Mouse (Mus musculus) cerebellum, adult 2 months (tissue): Measurements from ENCODE around the gene Zfp362. TPM values are rescaled to one million over a fixed set of nuclear protein-coding genes. Genes with fewer than 3 reads are reported as not detected.

Source experiments
- DNase-seq, 2 experiments: peaks; one replicate each; pipeline ENCODE4 v3.0.0; 2021
- H3K27ac ChIP-seq: fragments of 200-500 bp; 2 replicates; pipeline ENCODE4 v1.5.1; 2012; ENCODE audit warnings: low read length, control low read depth, inconsistent platforms; ENCODE audit not compliant: insufficient read depth
- H3K27me3 ChIP-seq: fragments of 200-500 bp; 2 replicates; pipeline ENCODE4 v1.6.1; 2012; ENCODE audit warnings: inconsistent platforms, mild to moderate bottlenecking, low read length, moderate library complexity; ENCODE audit not compliant: control insufficient read depth, insufficient read depth
- H3K4me1 ChIP-seq: fragments of 200-500 bp; 2 replicates; pipeline ENCODE4 v1.6.1; 2011; ENCODE audit warnings: low read length; ENCODE audit not compliant: control insufficient read depth, insufficient read depth
- H3K4me3 ChIP-seq: fragments of 200-500 bp; replicated peaks from 2 replicates; pipeline ENCODE3; 2011; ENCODE audit warnings: mild to moderate bottlenecking, low read depth, low read length, control low read depth; ENCODE audit not compliant: insufficient read depth
- CTCF ChIP-seq: fragments of 200-500 bp; IDR thresholded peaks from 2 replicates; pipeline ENCODE4 v1.5.1; 2011; ENCODE audit warnings: low read depth, mild to moderate bottlenecking, control low read depth, low read length, moderate library complexity, borderline replicate concordance; ENCODE audit not compliant: insufficient read depth
- POLR2A ChIP-seq: fragments of 200-500 bp; IDR thresholded peaks from 2 replicates; pipeline ENCODE4 v1.6.1; 2011; ENCODE audit warnings: low read length, control low read depth, borderline replicate concordance; ENCODE audit not compliant: insufficient read depth
- WGBS: fragments of 180-500 bp; shearing (Covaris S2); methylation state at CpG from one replicate; pipeline ENCODE4 v1.1.7; 2018; 5-methylcytosine and 5-hydroxymethylcytosine counted together
- polyA plus RNA-seq: library from polyadenylated mRNA; depleted of rRNA; stranded (reverse); fragments of >200 nt; gene quantifications from 2 replicates; pipeline ENCODE4 v1.2.3, GENCODE M21; 2012

Gene Zfp362
- polyA plus RNA-seq, 1 experiment, result 24.8 TPM

DNA sequence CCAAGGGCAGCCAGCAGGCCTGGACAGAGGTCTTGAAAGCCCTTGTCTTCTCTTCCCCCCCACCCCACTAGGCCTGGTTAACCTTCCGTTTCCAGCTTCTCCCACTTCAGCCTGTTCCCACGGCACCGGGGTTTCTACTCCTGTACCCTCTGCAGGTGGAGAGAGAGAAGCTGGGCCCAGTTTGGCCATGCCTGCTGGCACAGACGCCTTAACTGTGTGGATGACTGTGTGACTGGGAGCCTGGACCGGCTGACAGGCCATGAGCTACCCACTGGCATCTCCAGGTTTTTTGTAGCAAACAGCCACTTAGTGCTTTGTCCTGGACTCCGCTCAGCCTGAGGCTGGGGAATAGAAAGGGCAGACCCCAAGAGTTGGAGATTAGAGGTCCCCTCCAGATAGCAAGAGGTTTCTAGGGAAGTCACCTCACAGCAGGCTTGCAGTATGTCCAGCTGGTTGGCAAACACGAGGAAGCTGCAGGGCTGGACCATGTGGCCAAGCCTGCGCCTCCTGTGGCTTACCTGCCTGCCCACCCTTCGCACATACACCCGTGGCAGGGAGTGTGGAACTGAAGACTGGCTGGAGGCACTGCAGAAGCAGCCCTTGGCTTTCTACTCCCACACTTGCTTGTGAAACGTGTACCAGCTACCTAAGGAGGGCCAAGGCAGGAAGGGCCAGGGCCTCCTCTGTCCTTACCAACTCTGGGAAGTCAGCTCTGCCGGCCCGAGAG, 53.7 kb downstream of the Zfp362 start:
- WGBS, result 18% methylated on average over 13 of the region's 13 CpGs
- peaks cover 56% of the 10 kb centered on the region for H3K4me1 ChIP-seq
- H3K4me3 ChIP-seq, result no peak overlapping the region
- H3K27me3 ChIP-seq, result no peaks in the 10 kb centered on the region
- DNase-seq, result peak; percentile 62 to 63
- peak overlapping the region; percentile 16 for H3K27ac ChIP-seq
- TF ChIP-seq POLR2A, result no peak
- no peak for TF ChIP-seq CTCF

DNA sequence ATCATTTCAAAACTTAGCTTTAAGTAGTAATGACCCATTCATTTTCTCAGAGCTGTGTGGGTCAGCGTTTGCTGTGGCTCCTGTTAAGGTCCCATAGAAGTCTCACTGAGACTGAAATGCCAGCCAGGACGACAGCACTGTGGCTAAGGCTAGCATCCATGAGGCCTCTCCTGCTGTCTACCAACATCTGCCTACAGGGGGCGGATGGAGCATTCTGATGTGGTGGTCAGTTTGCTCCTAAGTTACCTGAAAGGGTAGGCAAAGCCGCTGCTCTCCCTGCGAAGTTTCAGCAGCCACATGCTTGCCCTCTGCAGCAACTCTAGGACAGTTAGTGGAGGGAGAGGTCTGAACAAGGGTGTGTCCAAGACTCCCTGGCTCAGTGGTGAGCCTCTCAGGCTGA, 54.8 kb downstream of the Zfp362 start:
- peak overlapping the region; percentile 41; the same call in 1 of the 2 replicates for H3K27ac ChIP-seq
- 56% methylated on average over 5 of the region's 5 CpGs for WGBS
- DNase-seq, result no peak

DNA sequence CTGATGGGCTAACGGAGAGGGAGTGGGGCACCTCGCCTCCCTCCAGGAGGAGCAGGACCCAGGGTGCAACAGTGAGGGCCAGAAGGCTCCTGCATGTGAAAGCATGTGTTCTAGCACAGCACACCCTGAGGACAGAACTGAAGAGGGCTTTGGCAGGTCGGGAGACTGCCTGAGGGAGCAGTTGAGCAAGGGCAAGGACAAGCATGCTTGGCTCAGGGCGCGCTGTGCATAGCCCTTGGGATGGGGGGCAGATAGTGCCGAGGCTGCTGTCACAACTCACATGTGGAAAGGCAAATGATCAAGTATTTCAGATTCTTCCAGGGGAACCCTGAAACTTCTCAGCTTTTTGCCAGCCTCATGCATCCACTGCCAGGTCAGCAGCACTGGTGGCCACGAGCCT, 57.5 kb downstream of the Zfp362 start:
- 47% methylated on average over 7 of the region's 7 CpGs for WGBS
- Histone ChIP-seq H3K4me1 (peaks cover 62% of the 10 kb centered on the region), H3K4me3 (no peak overlapping the region), H3K27me3 (no peaks in the 10 kb centered on the region), H3K27ac (no peak overlapping the region)
- DNase-seq, result no peak
- no peak for TF ChIP-seq CTCF

More for the DNA sequence above, 54.8 kb downstream of the Zfp362 start:
- Histone ChIP-seq H3K4me1 (peaks cover 63% of the 10 kb centered on the region), H3K27me3 (no peaks in the 10 kb centered on the region), H3K4me3 (no peak overlapping the region)
- TF ChIP-seq POLR2A (no peak), CTCF (0 out of 2 replicates have a peak, but pooled peaks have one; percentile 16)

DNA sequence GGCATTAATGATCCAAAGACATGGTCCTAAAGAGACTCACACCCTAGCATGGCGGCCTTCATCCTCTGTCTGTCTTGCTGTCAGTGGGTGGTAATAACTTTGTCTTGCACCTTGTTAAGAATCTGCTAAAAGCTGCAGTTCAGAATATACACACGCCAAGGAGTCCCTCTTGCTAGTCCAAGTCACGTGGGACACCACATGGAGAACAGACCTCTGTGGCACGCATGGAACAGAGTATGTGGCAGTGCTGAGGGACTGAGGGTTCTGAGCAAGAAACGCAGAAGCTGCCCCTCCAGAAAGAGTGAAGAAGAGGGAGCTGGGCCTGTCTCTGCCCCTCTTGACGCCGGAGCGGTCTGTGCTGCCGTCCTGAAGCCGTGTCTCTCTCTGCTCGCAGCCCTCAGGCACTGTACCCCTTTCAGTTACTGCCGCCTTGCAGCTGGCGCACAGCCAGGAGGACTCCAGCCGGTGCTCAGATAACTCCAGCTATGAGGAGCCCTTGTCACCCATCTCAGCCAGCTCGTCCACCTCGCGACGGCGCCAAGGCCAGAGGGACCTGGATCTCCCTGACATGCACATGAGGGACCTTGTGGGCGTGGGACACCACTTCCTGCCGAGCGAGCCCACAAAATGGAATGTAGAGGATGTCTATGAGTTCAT, 58.1 kb downstream of the Zfp362 start:
- Histone ChIP-seq H3K27ac (no peak overlapping the region), H3K27me3 (no peaks in the 10 kb centered on the region), H3K4me1 (peaks cover 62% of the 10 kb centered on the region), H3K4me3 (no peak overlapping the region)
- no peak for TF ChIP-seq CTCF
- TF ChIP-seq POLR2A, result no peak
- DNase-seq, result peak; percentile 61 to 69
- WGBS, result 18% methylated on average over 22 of the region's 22 CpGs

DNA sequence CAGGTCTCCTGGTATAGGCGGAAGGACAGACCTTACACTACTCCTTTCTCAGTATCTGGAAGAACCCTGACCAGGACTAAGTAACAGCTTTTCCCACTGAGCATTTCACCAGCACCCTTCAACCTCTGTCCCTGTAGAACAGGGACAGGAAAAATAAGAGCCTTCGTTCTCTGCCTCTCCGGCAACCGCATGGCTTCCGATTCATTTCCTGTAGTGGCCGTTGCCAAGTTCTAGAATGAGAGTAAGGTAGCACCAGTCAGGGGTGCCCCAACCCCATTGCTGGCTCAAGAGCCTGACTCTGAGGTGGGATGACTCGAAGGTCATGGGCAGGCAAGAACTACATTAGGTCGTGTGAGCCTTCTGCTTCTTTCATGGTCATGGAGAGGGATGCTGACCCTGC, 60.7 kb downstream of the Zfp362 start:
- H3K4me3 ChIP-seq, result no peak overlapping the region
- peak in 1 of 2 experiments; percentile 10 for DNase-seq
- H3K27me3 ChIP-seq, result no peaks in the 10 kb centered on the region
- peaks cover 49% of the 10 kb centered on the region for H3K4me1 ChIP-seq
- TF ChIP-seq CTCF (no peak), POLR2A (no peak)
- no peak overlapping the region for H3K27ac ChIP-seq
- WGBS, result 31% methylated on average over 8 of the region's 8 CpGs

DNA sequence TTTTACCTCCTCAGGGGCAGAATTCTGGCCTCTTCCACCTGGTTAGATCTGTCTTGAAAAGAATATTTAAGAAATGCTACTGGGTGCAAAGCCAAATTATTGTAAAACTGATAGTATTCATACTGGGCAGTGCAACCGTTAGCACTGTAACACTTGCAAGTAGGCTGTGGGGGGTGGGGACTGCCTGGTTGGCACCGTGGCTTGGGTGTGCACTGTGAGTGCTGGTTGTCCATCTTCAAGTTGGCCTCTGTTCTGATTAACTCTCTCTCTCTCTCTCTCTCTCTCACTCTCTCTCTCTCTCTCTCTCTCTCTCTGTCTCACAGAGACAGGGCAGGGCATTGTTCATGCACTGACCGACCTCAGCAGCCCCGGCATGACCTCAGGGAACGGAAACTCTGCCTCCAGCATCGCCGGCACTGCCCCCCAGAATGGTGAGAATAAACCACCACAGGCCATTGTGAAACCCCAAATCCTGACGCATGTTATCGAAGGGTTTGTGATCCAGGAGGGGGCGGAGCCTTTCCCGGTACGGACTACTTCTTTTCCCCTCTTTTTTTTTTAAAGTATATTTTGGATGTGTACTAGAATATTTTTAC, 62.7 kb downstream of the Zfp362 start:
- no peak overlapping the region for H3K27ac ChIP-seq
- no peak overlapping the region for H3K4me3 ChIP-seq
- DNase-seq, result peak in 1 of 2 experiments; percentile 15
- H3K4me1 ChIP-seq, result peaks cover 46% of the 10 kb centered on the region
- no peaks in the 10 kb centered on the region for H3K27me3 ChIP-seq
- no peak for TF ChIP-seq CTCF
- no peak for TF ChIP-seq POLR2A
- 40% methylated on average over 12 of the region's 12 CpGs for WGBS

DNA sequence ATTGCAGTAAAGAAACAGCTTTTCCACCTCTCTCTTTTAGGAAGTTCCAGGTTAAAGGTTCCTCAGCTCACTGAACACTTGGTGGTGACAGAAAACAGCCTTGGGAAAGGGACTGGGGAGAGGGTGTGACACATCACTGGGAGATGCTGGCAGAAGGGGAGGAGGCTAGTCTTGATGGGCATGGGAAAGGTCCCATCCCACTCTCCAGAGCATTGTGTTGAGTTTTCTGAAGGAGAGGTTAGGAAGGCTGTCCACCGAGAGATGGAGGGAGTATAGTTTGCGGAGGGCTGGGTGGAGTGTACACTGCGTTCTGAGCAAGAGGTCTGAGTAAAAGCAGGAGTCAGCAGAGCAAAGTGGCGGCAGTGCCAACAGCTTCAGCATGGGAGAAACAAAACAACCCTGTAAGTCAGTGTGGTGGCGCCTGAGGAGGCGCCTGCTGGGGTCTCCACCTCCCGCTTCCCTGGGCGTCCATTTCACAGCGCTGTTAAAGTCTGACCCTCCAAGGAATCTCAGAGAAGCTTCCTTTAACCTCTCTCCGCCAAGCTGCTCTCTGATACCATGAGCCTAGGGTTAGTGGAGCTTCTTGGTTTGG, 63.4 kb downstream of the Zfp362 start:
- DNase-seq, result peak in 1 of 2 experiments; percentile 20
- no peak for TF ChIP-seq POLR2A
- no peak for TF ChIP-seq CTCF
- Histone ChIP-seq H3K4me1 (peaks cover 44% of the 10 kb centered on the region), H3K4me3 (no peak overlapping the region), H3K27ac (no peak overlapping the region), H3K27me3 (no peaks in the 10 kb centered on the region)
- 20% methylated on average over 10 of the region's 10 CpGs for WGBS
